Mouse (Mus musculus): Measurements from ENCODE around the gene 3830417A13Rik.

The 3830417A13Rik gene

DNA sequence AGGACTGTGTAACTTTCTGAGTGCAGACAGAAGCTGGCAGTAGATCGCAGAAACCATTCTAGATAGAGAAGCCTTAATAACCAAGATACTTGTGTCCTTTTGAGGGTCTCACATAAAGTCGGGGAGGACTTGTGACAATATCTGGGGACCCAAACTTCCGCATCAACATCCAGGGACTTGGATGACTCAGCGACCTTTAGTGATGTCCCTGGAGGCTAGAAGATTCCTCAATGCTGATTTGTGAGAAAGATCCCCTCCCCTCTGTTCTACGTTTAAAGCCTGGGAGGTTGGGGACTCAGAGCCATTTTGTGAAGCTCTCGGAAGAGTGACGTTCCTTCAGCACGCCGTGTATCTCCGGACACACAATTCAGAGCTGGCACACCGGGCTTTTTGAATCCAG, at the start of gene 3830417A13Rik:
Gene 3830417A13Rik, plus strand, starts transcription at position 301 of the 400 bp plus-strand sequence.
- no peak for DNase-seq (ENCODE audit: low spot score)

DNA sequence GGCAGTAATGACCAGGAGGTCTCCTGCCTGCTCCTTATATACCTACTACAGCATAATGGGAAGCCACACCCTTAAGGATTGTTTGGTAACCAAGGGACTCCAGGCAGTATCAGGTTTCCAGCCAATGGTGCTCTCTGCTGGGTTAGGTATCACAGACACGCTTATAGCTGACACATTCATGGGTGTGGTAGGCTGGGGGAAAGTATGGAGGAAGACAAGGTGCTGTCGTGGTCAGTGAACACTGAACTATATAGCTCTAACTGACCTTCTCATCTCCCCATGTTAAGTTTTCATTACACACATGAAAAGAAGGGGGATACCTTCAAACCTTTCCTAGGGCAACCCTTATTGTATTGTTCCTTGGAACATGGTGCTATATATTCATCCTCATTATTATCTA, 21.2 kb upstream of the 3830417A13Rik start, which contains the start of gene Gm6760:
Gene Gm6760, minus strand, starts transcription at position 101 of the 400 bp plus-strand sequence.
- DNase-seq (ENCODE audit: low spot score): no peak

DNA sequence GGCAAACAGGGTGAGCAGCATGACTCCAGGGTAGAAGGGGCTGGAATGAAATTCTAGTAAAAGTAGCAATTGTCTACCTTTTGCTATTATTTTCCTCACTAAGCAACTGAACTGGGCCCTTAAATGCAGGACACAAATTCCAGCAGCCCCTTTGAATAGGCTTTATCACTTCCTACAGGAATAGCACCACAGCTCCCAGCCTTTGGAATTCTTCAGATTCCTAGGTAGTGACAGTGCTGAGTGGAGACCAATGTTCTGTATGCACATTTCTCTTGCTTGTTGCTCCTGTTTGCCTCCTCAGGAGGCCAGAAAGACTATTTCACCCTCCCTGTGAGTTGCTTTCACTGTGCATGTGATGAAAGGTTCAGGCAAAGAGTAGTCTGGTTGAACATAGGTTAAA, 7.9 kb downstream of the 3830417A13Rik start:
- no peak for DNase-seq (ENCODE audit: low spot score)

Measured in c-Kit-positive CD71-positive TER-119-positive erythroid progenitor cells, embryonic 14.5 days (primary cell).